In genomic region chr19:46646041-46646481, GRCm38 (mm10) we compare ENCODE assay signal across 8 mouse cellular contexts. TPM values are rescaled to one million over a fixed set of nuclear protein-coding genes. Genes with fewer than 3 reads are reported as not detected.
DNase-seq lines count a peak whose midpoint lies in the region; ATAC-seq lines count a peak whose summit lies in the region.

No protein-coding gene starts in this region.

- no peaks in the 10 kb centered on the region for H3K27me3 ChIP-seq in heart, embryonic 10.5 days (ENCODE audit: insufficient read depth, poor library complexity, severe bottlenecking)
- no peaks in the 10 kb centered on the region for H3K27me3 ChIP-seq in stomach, embryonic 15.5 days (replicated peaks)

- H3K36me3 ChIP-seq in heart, embryonic 10.5 days: peaks cover 52% of the 10 kb centered on the region
- peaks cover 6% of the 10 kb centered on the region; the same call in 1 of the 2 replicates for H3K36me3 ChIP-seq in stomach, embryonic 15.5 days

- H3K9me3 ChIP-seq in heart, embryonic 10.5 days: no peaks in the 10 kb centered on the region
- no peaks in the 10 kb centered on the region for H3K9me3 ChIP-seq in stomach, embryonic 15.5 days

- no peak for DNase-seq in heart, embryonic 10.5 days (ENCODE audit: low spot score)
- no peak for DNase-seq in heart, adult 11 months
- DNase-seq in ovary, adult 18-20 months (ENCODE audit: low spot score): peak; percentile 48
- no peak for DNase-seq in ovary, postnatal 14 days (ENCODE audit: low spot score)
- DNase-seq in kidney, adult 9 months: peak; percentile 77
- DNase-seq in lung, postnatal 4 days: no peak
- no peak for DNase-seq in cerebellum, adult 11-12 months

- ATAC-seq in stomach, embryonic 15.5 days (ENCODE audit: insufficient read depth, low FRiP score, low read depth): no peak

- peaks cover 69% of the 10 kb centered on the region for H3K4me1 ChIP-seq in heart, embryonic 10.5 days
- H3K4me1 ChIP-seq in stomach, embryonic 15.5 days: peaks cover 43% of the 10 kb centered on the region

- no peak overlapping the region for H3K4me2 ChIP-seq in stomach, embryonic 15.5 days

- H3K4me3 ChIP-seq in heart, embryonic 10.5 days: no peak overlapping the region
- no peak overlapping the region for H3K4me3 ChIP-seq in stomach, embryonic 15.5 days (replicated peaks)

- 81% methylated on average over 12 of the region's 12 CpGs for WGBS in heart, embryonic 10.5 days
- WGBS in stomach, embryonic 15.5 days: 84% methylated on average over 12 of the region's 12 CpGs

- peak overlapping the region; percentile 87 for H3K27ac ChIP-seq in heart, embryonic 10.5 days
- peak overlapping the region; percentile 31; the same call in 1 of the 2 replicates for H3K27ac ChIP-seq in stomach, embryonic 15.5 days

- no peak overlapping the region for H3K9ac ChIP-seq in stomach, embryonic 15.5 days

RNA-seq across cellular contexts. Expression of gene Cyp17a1, which starts 26.9 kb away (rescaled TPM):
- 0.40 and 1.2 TPM in 2 replicates for polyA plus RNA-seq in heart, embryonic 10.5 days (2016; fragmentation: Nextera tagmentation; extraction: Ambion mirVana)
- polyA plus RNA-seq in stomach, embryonic 15.5 days (2015; fragmentation: Nextera tagmentation; extraction: Ambion mirVana): not detected in 2 replicates

RNA-seq across cellular contexts. Expression of gene Borcs7, which starts 43.6 kb away (rescaled TPM):
- 13.7 and 17.0 TPM in 2 replicates for polyA plus RNA-seq in heart, embryonic 10.5 days (2016; fragmentation: Nextera tagmentation; extraction: Ambion mirVana)
- 14.9 and 16.8 TPM in 2 replicates for polyA plus RNA-seq in stomach, embryonic 15.5 days (2015; fragmentation: Nextera tagmentation; extraction: Ambion mirVana)

RNA-seq across cellular contexts. Expression of gene Wbp1l, which starts 47.2 kb away (rescaled TPM):
- 53.9 and 61.8 TPM in 2 replicates for polyA plus RNA-seq in heart, embryonic 10.5 days (2016; fragmentation: Nextera tagmentation; extraction: Ambion mirVana)
- polyA plus RNA-seq in stomach, embryonic 15.5 days (2015; fragmentation: Nextera tagmentation; extraction: Ambion mirVana): 40.4 and 42.8 TPM in 2 replicates

Comparison
In these comparisons a context has a peak if more than half of its experiments do, and no peak if none do; other contexts are left out.
1. DNase-seq: peak in ovary, adult 18-20 months (single experiment) and kidney, adult 9 months (single experiment); none in heart, embryonic 10.5 days (single experiment), heart, adult 11 months (single experiment), ovary, postnatal 14 days (single experiment), lung, postnatal 4 days (0 of 2) and cerebellum, adult 11-12 months (single experiment).